In the genomic region with DNA sequence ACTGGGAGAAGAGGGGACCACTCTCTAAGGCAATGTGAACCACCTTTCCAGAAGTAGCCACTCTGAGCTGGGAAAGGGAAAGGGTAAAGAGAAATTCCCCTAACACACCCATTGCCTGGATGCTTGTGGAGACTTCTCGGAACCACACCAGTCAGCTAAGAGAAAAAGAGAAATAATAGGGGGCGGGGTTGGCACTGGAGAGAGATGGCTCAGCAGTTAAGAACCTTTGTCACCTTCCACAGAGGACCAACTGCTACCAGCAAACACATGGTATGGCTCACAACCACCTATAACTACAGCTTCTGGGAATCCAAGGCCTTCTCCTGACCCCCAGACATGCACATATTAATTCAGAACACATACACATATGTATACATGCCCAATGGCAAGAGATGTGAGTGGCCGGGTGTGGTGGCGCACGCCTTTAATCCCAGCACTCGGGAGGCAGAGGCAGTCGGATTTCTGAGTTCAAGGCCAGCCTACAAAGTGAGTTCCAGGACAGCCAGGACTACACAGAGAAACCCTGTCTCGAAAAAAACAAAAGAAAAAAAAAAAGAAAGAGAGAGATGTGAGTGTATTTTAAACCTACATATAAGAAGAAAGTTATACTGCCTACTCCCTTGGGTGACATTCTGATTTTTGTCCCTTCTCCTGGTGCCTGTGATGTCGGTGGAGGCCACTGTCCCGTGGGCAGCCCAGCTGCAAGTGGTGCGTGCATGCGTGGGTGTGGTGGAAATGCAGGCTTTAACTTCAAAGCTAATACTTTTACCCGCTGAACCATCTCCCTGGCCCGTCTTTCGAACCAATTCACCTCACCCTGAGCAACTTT, we compare ENCODE assay signal across 8 mouse cellular contexts. TPM values are rescaled to one million over a fixed set of nuclear protein-coding genes. Genes with fewer than 3 reads are reported as not detected.
DNase-seq lines count a peak whose midpoint lies in the region; ATAC-seq and TF ChIP-seq lines count a peak whose summit lies in the region.

No protein-coding gene starts in this region.

- no peak overlapping the region for H3K9ac ChIP-seq in heart, embryonic 11.5 days (ENCODE audit: low read depth, low read length)
- H3K9ac ChIP-seq in forebrain, postnatal 0 days: no peak overlapping the region
- peak overlapping the region; percentile 85 for H3K9ac ChIP-seq in liver, postnatal 0 days (replicated peaks)

- no peaks in the 10 kb centered on the region for H3K36me3 ChIP-seq in heart, embryonic 11.5 days (ENCODE audit: control insufficient read depth, insufficient read depth, low read length)
- no peaks in the 10 kb centered on the region for H3K36me3 ChIP-seq in forebrain, postnatal 0 days (ENCODE audit: insufficient read depth)
- peaks cover 16% of the 10 kb centered on the region for H3K36me3 ChIP-seq in liver, postnatal 0 days (replicated peaks; ENCODE audit: insufficient read depth, low read length)

- no peak for ATAC-seq in heart, embryonic 11.5 days (replicated peaks; ENCODE audit: insufficient number of reproducible peaks, low FRiP score, low TSS enrichment)
- no peak for ATAC-seq in forebrain, postnatal 0 days
- no peak for ATAC-seq in liver, postnatal 0 days

- DNase-seq in heart, postnatal 14 days: no peak
- peak; percentile 59 for DNase-seq in CD4-positive helper T cell, adult 2 months (ENCODE audit: low read depth, low spot score)
- no peak for DNase-seq in forebrain, postnatal 0 days
- no peak for DNase-seq in liver, postnatal 0 days
- no peak for DNase-seq in cerebellum, postnatal 36 days
- DNase-seq in adrenal gland, postnatal 10 days: no peak
- no peak for DNase-seq in adrenal gland, postnatal 14 days

- TF ChIP-seq EP300 in liver, postnatal 0 days (IDR thresholded peaks at IDR 0.05; ENCODE audit: low read depth): no peak

- no peak for TF ChIP-seq CTCF in forebrain, postnatal 0 days (IDR thresholded peaks at IDR 0.05; ENCODE audit: low read depth)
- no peak for TF ChIP-seq CTCF in liver, postnatal 0 days (IDR thresholded peaks at IDR 0.05; ENCODE audit: low read depth)

- intact Hi-C loops in heart, postnatal 14 days (cut with DNase I): no loop called here

- peak overlapping the region; percentile 89 for H3K4me2 ChIP-seq in heart, embryonic 11.5 days
- H3K4me2 ChIP-seq in forebrain, postnatal 0 days (ENCODE audit: low read depth): peak overlapping the region; percentile 41; the same call in 1 of the 2 replicates
- H3K4me2 ChIP-seq in liver, postnatal 0 days (ENCODE audit: low read depth, low read length): peak overlapping the region; percentile 98

- H3K4me1 ChIP-seq in heart, embryonic 11.5 days (ENCODE audit: control insufficient read depth, insufficient read depth, low read length): peaks cover 10% of the 10 kb centered on the region; the same call in 1 of the 2 replicates
- H3K4me1 ChIP-seq in forebrain, postnatal 0 days (ENCODE audit: insufficient read depth): no peaks in the 10 kb centered on the region
- peaks cover 33% of the 10 kb centered on the region for H3K4me1 ChIP-seq in liver, postnatal 0 days (ENCODE audit: insufficient read depth)

- WGBS in heart, embryonic 11.5 days (ENCODE audit: insufficient replicate concordance): 66% methylated on average over 15 of the region's 15 CpGs
- 85% methylated on average over 15 of the region's 15 CpGs for WGBS in forebrain, postnatal 0 days
- 39% methylated on average over 15 of the region's 15 CpGs for WGBS in liver, postnatal 0 days (ENCODE audit: insufficient replicate concordance)

- H3K27ac ChIP-seq in heart, embryonic 11.5 days (ENCODE audit: low read depth, low read length): no peak overlapping the region
- H3K27ac ChIP-seq in forebrain, postnatal 0 days (ENCODE audit: low read depth, low read length): no peak overlapping the region
- peak overlapping the region; percentile 91 for H3K27ac ChIP-seq in liver, postnatal 0 days (ENCODE audit: low read depth)

- H3K9me3 ChIP-seq in heart, embryonic 11.5 days (replicated peaks; ENCODE audit: control insufficient read depth, low read length): no peaks in the 10 kb centered on the region
- H3K9me3 ChIP-seq in forebrain, postnatal 0 days (ENCODE audit: low read length): no peaks in the 10 kb centered on the region
- H3K9me3 ChIP-seq in liver, postnatal 0 days (ENCODE audit: low read length): no peaks in the 10 kb centered on the region

- peaks cover 4% of the 10 kb centered on the region for H3K27me3 ChIP-seq in heart, embryonic 11.5 days (ENCODE audit: control insufficient read depth, insufficient read depth, low read length)
- no peaks in the 10 kb centered on the region for H3K27me3 ChIP-seq in forebrain, postnatal 0 days (ENCODE audit: insufficient read depth, low read length)
- no peaks in the 10 kb centered on the region for H3K27me3 ChIP-seq in liver, postnatal 0 days (ENCODE audit: insufficient read depth, low read length)

- peak overlapping the region; percentile 61; the same call in 1 of the 2 replicates for H3K4me3 ChIP-seq in heart, embryonic 11.5 days (ENCODE audit: low read depth, low read length)
- H3K4me3 ChIP-seq in forebrain, postnatal 0 days (ENCODE audit: low read depth, low read length): no peak overlapping the region
- H3K4me3 ChIP-seq in liver, postnatal 0 days (ENCODE audit: low read depth, low read length): peak overlapping the region; percentile 85

RNA-seq across cellular contexts. Expression of gene Apobec3, which starts 1.8 kb away (rescaled TPM):
- polyA plus RNA-seq in heart, embryonic 11.5 days (2014; fragmentation: Nextera tagmentation; extraction: Ambion mirVana): 9.5 and 12.0 TPM in 2 replicates
- total RNA-seq in heart, postnatal 14 days (2021): 10 to 100 TPM; 13.0 to 14.4 TPM
- total RNA-seq in forebrain, postnatal 0 days (2014; rRNA removed): 4.0 and 5.3 TPM in 2 replicates
- 3.1 and 3.6 TPM in 2 replicates for polyA plus RNA-seq in forebrain, postnatal 0 days (2015; fragmentation: Nextera tagmentation; extraction: Ambion mirVana)
- polyA plus RNA-seq in liver, postnatal 0 days (2015; fragmentation: Nextera tagmentation; extraction: Ambion mirVana): 34.6 and 38.1 TPM in 2 replicates
- 10 to 100 TPM; 16.0 to 30.6 TPM for total RNA-seq in adrenal gland, postnatal 10 days (2021)
- total RNA-seq in adrenal gland, postnatal 14 days (2021): 19.8 and 38.2 TPM in 2 replicates

RNA-seq across cellular contexts. Expression of gene Cbx6, which starts 58.7 kb away (rescaled TPM):
- 15.7 and 17.4 TPM in 2 replicates for polyA plus RNA-seq in heart, embryonic 11.5 days (2014; fragmentation: Nextera tagmentation; extraction: Ambion mirVana)
- 10 to 100 TPM; 35.4 to 36.8 TPM for total RNA-seq in heart, postnatal 14 days (2021)
- total RNA-seq in forebrain, postnatal 0 days (2014; rRNA removed): 69.1 and 86.8 TPM in 2 replicates
- polyA plus RNA-seq in forebrain, postnatal 0 days (2015; fragmentation: Nextera tagmentation; extraction: Ambion mirVana): 27.5 and 53.8 TPM in 2 replicates
- 3.9 and 4.4 TPM in 2 replicates for polyA plus RNA-seq in liver, postnatal 0 days (2015; fragmentation: Nextera tagmentation; extraction: Ambion mirVana)
- 10 to 100 TPM; 58.8 to 68.4 TPM for total RNA-seq in adrenal gland, postnatal 10 days (2021)
- 60.1 and 64.8 TPM in 2 replicates for total RNA-seq in adrenal gland, postnatal 14 days (2021)

RNA-seq across cellular contexts. Expression of gene Npcd, which starts 59.2 kb away (rescaled TPM):
- polyA plus RNA-seq in heart, embryonic 11.5 days (2014; fragmentation: Nextera tagmentation; extraction: Ambion mirVana): 0.64 TPM in 1 of 2 replicates, not detected in the other
- total RNA-seq in heart, postnatal 14 days (2021): under 1 TPM in 1 of 2 experiments, not detected in 1; 0.31 TPM
- 9.0 and 18.6 TPM in 2 replicates for total RNA-seq in forebrain, postnatal 0 days (2014; rRNA removed)
- polyA plus RNA-seq in forebrain, postnatal 0 days (2015; fragmentation: Nextera tagmentation; extraction: Ambion mirVana): 3.7 and 4.0 TPM in 2 replicates
- not detected in 2 replicates for polyA plus RNA-seq in liver, postnatal 0 days (2015; fragmentation: Nextera tagmentation; extraction: Ambion mirVana)
- total RNA-seq in adrenal gland, postnatal 10 days (2021): 1 to 10 TPM; 1.2 to 1.7 TPM
- total RNA-seq in adrenal gland, postnatal 14 days (2021): 0.71 and 0.96 TPM in 2 replicates

Comparison
In these comparisons a context has a peak if more than half of its experiments do, and no peak if none do; other contexts are left out.
1. H3K4me2 ChIP-seq: peak in every context shown above with its lines; median percentile 98 in liver, postnatal 0 days; 89 in heart, embryonic 11.5 days; 41 in forebrain, postnatal 0 days.